In genomic region chr2:44979042-44979721, GRCm38 (mm10) we compare ENCODE assay signal across 9 mouse cellular contexts. TPM values are rescaled to one million over a fixed set of nuclear protein-coding genes. Genes with fewer than 3 reads are reported as not detected.
A peak's percentile ranks its signal among the peaks of the same experiment; 100 is the strongest.
DNase-seq lines count a peak whose midpoint lies in the region; ATAC-seq lines count a peak whose summit lies in the region.
"Had no signal": no experiment of that assay in that cellular context is flagged by ENCODE, and none has a peak within 500 bp of the region (broad histone marks: within the 10 kb centered on the region; RNA-seq: fewer than 3 reads in every experiment).

No protein-coding gene starts in this region.

- H3K27me3 ChIP-seq in heart, embryonic 11.5 days (ENCODE audit: control insufficient read depth, insufficient read depth, low read length) = no peaks in the 10 kb centered on the region
- no peaks in the 10 kb centered on the region; the same call in 1 of the 2 replicates for H3K27me3 ChIP-seq in heart, embryonic 15.5 days
- no peaks in the 10 kb centered on the region for H3K27me3 ChIP-seq in neural tube, embryonic 14.5 days (ENCODE audit: control insufficient read depth, insufficient read depth, low read length)

- no peak for ATAC-seq in heart, embryonic 11.5 days (replicated peaks; ENCODE audit: insufficient number of reproducible peaks, low FRiP score, low TSS enrichment)
- peak; percentile 27 for ATAC-seq in common myeloid progenitor, adult 5-6 weeks (replicated peaks; ENCODE audit: low read depth, poor library complexity, severe bottlenecking)
- ATAC-seq in heart, embryonic 15.5 days (replicated peaks; ENCODE audit: insufficient number of reproducible peaks, insufficient read depth, low FRiP score, low read depth) = no peak
- peak; percentile 38; the same call in 1 of the 2 replicates for ATAC-seq in neural tube, embryonic 14.5 days (ENCODE audit: low read depth)

- peak overlapping the region; percentile 72 for H3K4me2 ChIP-seq in heart, embryonic 11.5 days
- peak overlapping the region; percentile 67 for H3K4me2 ChIP-seq in heart, embryonic 15.5 days
- peak overlapping the region; percentile 36 for H3K4me2 ChIP-seq in neural tube, embryonic 14.5 days (ENCODE audit: low read depth, low read length)

- 8% methylated on average over 18 of the region's 18 CpGs for WGBS in heart, embryonic 11.5 days (ENCODE audit: insufficient replicate concordance)
- whole genome bisulfite sequencing in heart, embryonic 15.5 days = 5% methylated on average over 18 of the region's 18 CpGs
- 5% methylated on average over 18 of the region's 18 CpGs for WGBS in neural tube, embryonic 14.5 days

- peaks cover 8% of the 10 kb centered on the region; the same call in 1 of the 2 replicates for H3K4me1 ChIP-seq in heart, embryonic 11.5 days (ENCODE audit: control insufficient read depth, insufficient read depth, low read length)
- peaks cover 18% of the 10 kb centered on the region for H3K4me1 ChIP-seq in heart, embryonic 15.5 days (replicated peaks)
- H3K4me1 ChIP-seq in neural tube, embryonic 14.5 days (ENCODE audit: control insufficient read depth, insufficient read depth, low read length) = peaks cover 9% of the 10 kb centered on the region; the same call in 1 of the 2 replicates

- H3K27ac ChIP-seq in heart, embryonic 11.5 days (ENCODE audit: low read depth, low read length) = no peak overlapping the region
- no peak overlapping the region for H3K27ac ChIP-seq in heart, embryonic 15.5 days
- no peak overlapping the region for H3K27ac ChIP-seq in neural tube, embryonic 14.5 days (ENCODE audit: low read depth, low read length)

- no peaks in the 10 kb centered on the region for H3K9me3 ChIP-seq in heart, embryonic 11.5 days (replicated peaks; ENCODE audit: control insufficient read depth, low read length)
- H3K9me3 ChIP-seq in heart, embryonic 15.5 days (replicated peaks) = no peaks in the 10 kb centered on the region
- H3K9me3 ChIP-seq in neural tube, embryonic 14.5 days (ENCODE audit: control insufficient read depth, low read length) = no peaks in the 10 kb centered on the region

- 0 out of 2 replicates have a peak overlapping the region, but pooled peaks have one; percentile 31 for H3K9ac ChIP-seq in heart, embryonic 11.5 days (ENCODE audit: low read depth, low read length)
- H3K9ac ChIP-seq in heart, embryonic 15.5 days = peak overlapping the region; percentile 18
- no peak overlapping the region for H3K9ac ChIP-seq in neural tube, embryonic 14.5 days (replicated peaks; ENCODE audit: low read depth, low read length)

- H3K4me3 ChIP-seq in heart, embryonic 11.5 days (ENCODE audit: low read depth, low read length) = peak overlapping the region; percentile 38
- peak overlapping the region; percentile 40 for H3K4me3 ChIP-seq in heart, embryonic 15.5 days
- peak overlapping the region; percentile 7; the same call in 1 of the 2 replicates for H3K4me3 ChIP-seq in neural tube, embryonic 14.5 days (ENCODE audit: low read depth, low read length)
- H3K4me3 ChIP-seq: erythroblast, embryonic 14.5 days had no signal

- H3K36me3 ChIP-seq in heart, embryonic 11.5 days (ENCODE audit: control insufficient read depth, insufficient read depth, low read length) = no peaks in the 10 kb centered on the region
- H3K36me3 ChIP-seq in heart, embryonic 15.5 days = no peaks in the 10 kb centered on the region
- H3K36me3 ChIP-seq in neural tube, embryonic 14.5 days (ENCODE audit: control insufficient read depth, insufficient read depth, low read length) = no peaks in the 10 kb centered on the region

- no peak for DNase-seq in heart, adult 9 months (ENCODE audit: low spot score in 2 of 2)
- DNase-seq in left cerebral cortex, postnatal 36 days (ENCODE audit: low spot score in 2 of 2) = peak; percentile 67 to 72
- DNase-seq in urinary bladder, adult 2 months (ENCODE audit: low spot score) = no peak
- DNase-seq in MN1 (ENCODE audit: low spot score) = no peak

- intact Hi-C loops in left cerebral cortex, postnatal 36 days (cut with DNase I) = loop anchor here (5.0 kb wide), 1 partner anchor 52 kb away; the partner anchor contains the start of gene Gtdc1

RNA-seq across cellular contexts. Expression of gene Gtdc1, which starts 51.7 kb away (rescaled TPM):
- 9.8 TPM in 2 replicates for polyA plus RNA-seq in heart, embryonic 11.5 days (2014; fragmentation: Nextera tagmentation; extraction: Ambion mirVana)
- total RNA-seq in common myeloid progenitor, adult 5-6 weeks (2017) = 10.8 and 11.8 TPM in 2 replicates
- polyA plus RNA-seq in heart, embryonic 15.5 days (2015; fragmentation: Nextera tagmentation; extraction: Ambion mirVana) = 7.8 and 9.7 TPM in 2 replicates
- 10 to 100 TPM; 87.1 TPM for total RNA-seq in left cerebral cortex, postnatal 36 days (2021)
- polyA plus RNA-seq in neural tube, embryonic 14.5 days (2014; fragmentation: Nextera tagmentation; extraction: Ambion mirVana) = 23.9 and 28.4 TPM in 2 replicates
- 10.4 and 12.8 TPM in 2 replicates for polyA plus RNA-seq in urinary bladder, adult 2 months (2012; rRNA removed)

Comparison
In these comparisons a context has a peak if more than half of its experiments do, and no peak if none do; other contexts are left out.
1. ATAC-seq: peak in common myeloid progenitor, adult 5-6 weeks (single experiment) and neural tube, embryonic 14.5 days (single experiment); none in heart, embryonic 11.5 days (single experiment) and heart, embryonic 15.5 days (single experiment).
2. DNase-seq: peak in left cerebral cortex, postnatal 36 days (2 of 2); none in heart, adult 9 months (0 of 2), urinary bladder, adult 2 months (single experiment) and MN1 (single experiment).
3. Peak in every context shown above with its lines, with median percentiles within 50 percentile points of each other: H3K4me2 ChIP-seq and H3K4me3 ChIP-seq.